Mouse (Mus musculus): ENCODE results near the gene Ap1s3. TPM values are rescaled to one million over a fixed set of nuclear protein-coding genes. Genes with fewer than 3 reads are reported as not detected.

The Ap1s3 gene
- polyA plus RNA-seq (2015; fragmentation: Nextera tagmentation; extraction: Ambion mirVana), result 0.10 and 0.20 TPM in 2 replicates

GRCm38 (mm10) chr1:79671543-79672337 lies at the start of gene Ap1s3:
Gene Ap1s3, minus strand, starts transcription at chr1:79671972.

Other genes starting within 250 kb of the Ap1s3 start
- gene Scg2, start 231.9 kb downstream of the Ap1s3 start, polyA plus RNA-seq (2015; fragmentation: Nextera tagmentation; extraction: Ambion mirVana), result 270 and 677 TPM in 2 replicates
- gene Mrpl44, start 104.0 kb upstream of the Ap1s3 start, polyA plus RNA-seq (2015; fragmentation: Nextera tagmentation; extraction: Ambion mirVana), result 49.9 and 87.3 TPM in 2 replicates
- gene Wdfy1, start 104.2 kb upstream of the Ap1s3 start, polyA plus RNA-seq (2015; fragmentation: Nextera tagmentation; extraction: Ambion mirVana), result 34.2 and 49.7 TPM in 2 replicates
- 45.0 and 48.6 TPM in 2 replicates for gene Serpine2, start 189.2 kb upstream of the Ap1s3 start, polyA plus RNA-seq (2015; fragmentation: Nextera tagmentation; extraction: Ambion mirVana)